Mouse (Mus musculus) kidney, embryonic 14.5 days (tissue): Measurements from ENCODE around the gene Vmn1r116. TPM values are rescaled to one million over a fixed set of nuclear protein-coding genes. Genes with fewer than 3 reads are reported as not detected.
"Not testable (repeated sequence)": the region's sequence is repeated elsewhere in the genome, so short reads cannot be mapped to it uniquely, and the experiment has no call there.

Source experiments
- ATAC-seq: fragments of 200-750 bp; cut with Nextera tagmentation; 2 replicates; pipeline ENCODE4 v1.8.0; 2017; ENCODE audit warnings: moderate number of reproducible peaks, mild to moderate bottlenecking, moderate TSS enrichment, moderate library complexity; ENCODE audit not compliant: low FRiP score, low TSS enrichment
- H3K27ac ChIP-seq: fragments of 300-500 bp; sonication (generic); 2 replicates; pipeline ENCODE4 v1.5.1; 2014; ENCODE audit warnings: low read depth, mild to moderate bottlenecking, low read length, moderate library complexity, mixed read lengths
- H3K27me3 ChIP-seq: fragments of 300-500 bp; sonication (generic); 2 replicates; pipeline ENCODE4 v1.6.1; 2014; ENCODE audit warnings: mild to moderate bottlenecking, low read length; ENCODE audit not compliant: control insufficient read depth, insufficient read depth
- H3K36me3 ChIP-seq: fragments of 300-500 bp; sonication (generic); 2 replicates; pipeline ENCODE4 v1.6.1; 2014; ENCODE audit warnings: low read length, mixed read lengths; ENCODE audit not compliant: control insufficient read depth, insufficient read depth
- H3K4me1 ChIP-seq: fragments of 300-500 bp; sonication (generic); 2 replicates; pipeline ENCODE4 v1.6.1; 2014; ENCODE audit warnings: low read length, mixed read lengths; ENCODE audit not compliant: control insufficient read depth, insufficient read depth
- H3K4me2 ChIP-seq: fragments of 300-500 bp; sonication (generic); replicated peaks from 2 replicates; pipeline ENCODE4 v1.6.1; 2014; ENCODE audit warnings: low read depth, mild to moderate bottlenecking, low read length
- H3K4me3 ChIP-seq: fragments of 300-500 bp; sonication (generic); 2 replicates; pipeline ENCODE4 v1.5.1; 2014; ENCODE audit warnings: mild to moderate bottlenecking, low read length
- H3K9ac ChIP-seq: fragments of 300-500 bp; sonication (generic); 2 replicates; pipeline ENCODE4 v1.6.1; 2014; ENCODE audit warnings: low read depth, mild to moderate bottlenecking, low read length, moderate library complexity
- H3K9me3 ChIP-seq: fragments of 300-500 bp; sonication (generic); 2 replicates; pipeline ENCODE4 v1.6.1; 2016; ENCODE audit warnings: low read length; ENCODE audit not compliant: control insufficient read depth
- WGBS: fragments of 180-500 bp; shearing (Covaris S2); extraction: QIAGEN DNeasy Blood & Tissue Kit; methylation state at CpG from one replicate; pipeline ENCODE4 v1.1.7; 2014; 5-methylcytosine and 5-hydroxymethylcytosine counted together
- polyA plus RNA-seq: library from polyadenylated mRNA; unstranded; fragments of >200 nt; fragmentation: Nextera tagmentation; extraction: Ambion mirVana; gene quantifications from 2 replicates; pipeline ENCODE4 v1.2.1, GENCODE M21; 2014

Vmn1r116 gene
- polyA plus RNA-seq, result not detected in 2 replicates

- not testable (repeated sequence) for ATAC-seq, H3K9ac ChIP-seq, H3K9me3 ChIP-seq, H3K4me1 ChIP-seq, H3K27ac ChIP-seq, H3K4me3 ChIP-seq, H3K36me3 ChIP-seq, H3K27me3 ChIP-seq, H3K4me2 ChIP-seq
- 54% methylated on average over 3 of the region's 3 CpGs for WGBS
Observed at GRCm38 (mm10) chr7:20871956-20872355, at the start of gene Vmn1r116. Gene Vmn1r116 (plus strand): TSS chr7:20872256.

GRCm38 (mm10) chr7:20844885-20845284, 27.2 kb upstream of the Vmn1r116 start, which contains the start of gene Vmn1r115:
Gene Vmn1r115 (minus strand): TSS chr7:20844985.
- H3K9ac ChIP-seq, H3K4me3 ChIP-seq, H3K4me2 ChIP-seq, H3K36me3 ChIP-seq, H3K9me3 ChIP-seq, H3K27ac ChIP-seq, H3K4me1 ChIP-seq, H3K27me3 ChIP-seq, ATAC-seq: not testable (repeated sequence)
- WGBS, result 71% methylated on average over 1 of the region's 3 CpGs

GRCm38 (mm10) chr7:20884021-20884420, 12.0 kb downstream of the Vmn1r116 start, which contains the start of gene Vmn1r117:
Gene Vmn1r117 (minus strand): TSS chr7:20884121.
- not testable (repeated sequence) for H3K4me3 ChIP-seq, H3K4me2 ChIP-seq, H3K9ac ChIP-seq, H3K4me1 ChIP-seq, ATAC-seq, H3K36me3 ChIP-seq, H3K9me3 ChIP-seq, H3K27ac ChIP-seq, H3K27me3 ChIP-seq
- WGBS, result no CpG with 5 or more reads among the region's 2 CpGs

DNA sequence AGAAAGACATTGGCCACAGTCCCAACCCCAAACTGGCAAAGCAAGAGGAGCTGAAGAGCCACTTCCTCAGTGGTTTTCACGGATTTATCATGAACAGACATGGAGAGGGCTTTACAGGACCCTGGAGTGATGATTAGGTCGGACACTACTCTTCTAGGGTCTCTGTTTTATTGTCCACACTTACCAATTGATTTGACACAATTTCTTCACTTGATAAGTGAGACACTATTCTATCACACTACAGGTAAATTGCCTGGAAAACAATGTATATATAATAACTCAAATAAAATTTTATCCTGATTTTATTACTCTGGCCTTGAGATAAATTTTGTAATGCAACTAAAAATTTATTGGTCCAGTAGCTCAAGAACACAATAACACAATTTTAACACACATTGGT, 40.2 kb downstream of the Vmn1r116 start, which contains the start of gene Vmn1r118:
Gene Vmn1r118 (minus strand): TSS at position 101 of the 400 bp plus-strand sequence.
- H3K9me3 ChIP-seq, H3K4me2 ChIP-seq, H3K27ac ChIP-seq, H3K27me3 ChIP-seq, H3K9ac ChIP-seq, ATAC-seq, H3K4me3 ChIP-seq, H3K36me3 ChIP-seq, H3K4me1 ChIP-seq: not testable (repeated sequence)
- WGBS, result no CpG with 5 or more reads among the region's 2 CpGs

Other genes starting within 250 kb of the Vmn1r116 start
- not detected in 2 replicates for gene Vmn1r107, start 203.3 kb upstream of the Vmn1r116 start, polyA plus RNA-seq
- not detected in 2 replicates for gene Vmn1r111, start 169.0 kb upstream of the Vmn1r116 start, polyA plus RNA-seq
- gene Gm10668, start 141.6 kb upstream of the Vmn1r116 start, polyA plus RNA-seq, result not detected in 2 replicates
- not detected in 2 replicates for gene Vmn1r112, start 101.1 kb upstream of the Vmn1r116 start, polyA plus RNA-seq
- gene Vmn1r113, start 85.0 kb upstream of the Vmn1r116 start, polyA plus RNA-seq, result not detected in 2 replicates
- gene Vmn1r114, start 60.1 kb upstream of the Vmn1r116 start, polyA plus RNA-seq, result not detected in 2 replicates
- gene Vmn1r115, start 27.3 kb upstream of the Vmn1r116 start, polyA plus RNA-seq, result not detected in 2 replicates
- not detected in 2 replicates for gene Vmn1r117, start 11.9 kb downstream of the Vmn1r116 start, polyA plus RNA-seq
- not detected in 2 replicates for gene Vmn1r118, start 40.1 kb downstream of the Vmn1r116 start, polyA plus RNA-seq
- not detected in 2 replicates for gene Vmn1r119, start 140.2 kb downstream of the Vmn1r116 start, polyA plus RNA-seq
- gene Vmn1r120, start 181.5 kb downstream of the Vmn1r116 start, polyA plus RNA-seq, result not detected in 2 replicates
- gene Vmn1r121, start 226.3 kb downstream of the Vmn1r116 start, polyA plus RNA-seq, result not detected in 2 replicates